Mouse (Mus musculus): ENCODE measurements around the gene Polr1b.

Gene Polr1b

DNA sequence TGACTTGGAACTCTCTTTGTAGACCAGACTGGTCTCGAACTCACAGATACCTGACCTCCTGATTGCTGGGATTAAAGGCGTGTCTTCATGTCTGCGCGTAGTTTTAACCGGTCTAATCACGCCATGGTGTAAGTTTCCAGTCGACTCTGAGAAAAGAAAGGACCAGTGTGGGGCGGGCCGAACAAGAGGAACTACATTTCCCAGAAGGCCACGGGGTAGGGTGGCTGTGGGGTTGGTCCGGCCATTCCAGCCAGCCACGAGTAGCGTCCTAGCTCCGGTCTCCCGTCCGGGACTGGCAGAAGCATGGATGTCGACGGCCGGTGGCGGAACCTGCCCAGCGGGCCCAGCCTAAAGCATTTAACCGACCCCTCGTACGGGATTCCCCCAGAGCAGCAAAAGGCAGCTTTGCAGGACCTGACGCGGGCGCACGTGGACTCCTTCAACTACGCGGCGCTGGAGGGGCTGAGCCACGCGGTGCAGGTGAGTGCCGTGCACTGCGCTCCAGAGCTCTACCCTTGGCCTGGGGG is at the start of gene Polr1b:
Gene Polr1b (plus strand): TSS at position 212 of the 527 bp plus-strand sequence.
- peak; percentile 88 for DNase-seq (ENCODE audit: low spot score)

DNA sequence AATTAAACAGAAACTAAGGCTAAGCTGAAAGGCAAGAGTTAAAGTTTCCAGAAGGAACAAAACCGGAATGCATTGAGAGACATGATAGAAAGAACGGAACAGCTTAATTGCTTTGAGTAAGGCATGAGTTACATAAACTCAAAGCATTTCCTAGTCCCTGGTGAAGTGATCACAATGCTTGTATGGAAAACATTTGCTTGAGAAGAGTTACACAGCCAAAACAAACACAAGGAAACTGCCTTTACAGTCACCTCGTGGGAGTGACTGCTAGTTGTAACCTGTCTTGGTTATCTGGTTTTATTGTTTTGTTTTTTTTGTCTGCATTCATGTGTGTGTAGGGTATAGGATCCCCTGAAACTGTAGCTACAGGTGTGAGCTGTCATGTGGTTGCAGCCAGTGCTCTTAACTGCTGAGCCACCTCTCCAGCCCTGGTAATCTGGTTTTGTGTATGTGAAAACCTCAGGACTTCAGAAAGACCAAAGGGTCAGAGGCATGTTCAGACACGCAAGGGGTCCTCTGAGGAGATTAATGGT is 48.3 kb upstream of the Polr1b start:
- DNase-seq (ENCODE audit: low spot score) = no peak

DNA sequence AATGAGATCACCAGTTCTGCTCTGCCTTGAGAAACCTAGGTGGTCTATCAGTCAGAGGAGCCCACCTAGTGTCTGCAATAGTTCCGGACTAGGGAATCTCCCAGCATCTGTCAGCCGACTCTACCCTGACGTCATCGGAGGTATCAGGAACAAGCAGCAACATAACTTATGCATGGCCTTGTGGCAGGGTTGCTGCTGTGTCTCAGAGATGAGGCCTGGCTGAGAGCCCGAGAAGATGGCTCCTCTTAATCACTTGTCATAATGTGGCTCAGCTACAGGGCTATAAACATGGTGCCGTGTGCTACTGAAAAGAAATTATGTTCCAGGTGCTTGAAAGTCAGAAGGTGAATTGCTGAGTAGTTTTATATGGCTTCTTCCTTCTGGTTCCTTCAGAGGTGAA is 45.1 kb upstream of the Polr1b start:
- DNase-seq (ENCODE audit: low spot score) = no peak

DNA sequence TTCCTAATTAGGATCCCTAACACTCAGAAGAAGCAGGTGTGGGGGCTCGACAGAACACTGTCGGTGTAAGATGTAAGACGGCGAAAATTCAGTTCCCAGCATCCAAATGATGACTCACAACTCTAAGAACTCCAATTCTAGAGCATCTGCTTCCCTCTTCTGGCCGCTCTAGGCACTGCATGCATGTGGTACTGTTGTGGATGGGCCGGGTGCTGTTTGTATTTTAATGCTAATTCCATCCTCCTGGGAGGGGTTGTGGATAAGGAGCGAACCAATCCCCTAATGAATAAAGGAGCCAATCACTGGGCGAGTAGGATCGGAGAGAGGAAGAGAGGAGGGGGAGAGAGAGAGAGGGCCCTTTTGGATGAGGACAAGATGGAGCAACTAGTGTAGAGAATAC is 44.2 kb upstream of the Polr1b start:
- no peak for DNase-seq (ENCODE audit: low spot score)

DNA sequence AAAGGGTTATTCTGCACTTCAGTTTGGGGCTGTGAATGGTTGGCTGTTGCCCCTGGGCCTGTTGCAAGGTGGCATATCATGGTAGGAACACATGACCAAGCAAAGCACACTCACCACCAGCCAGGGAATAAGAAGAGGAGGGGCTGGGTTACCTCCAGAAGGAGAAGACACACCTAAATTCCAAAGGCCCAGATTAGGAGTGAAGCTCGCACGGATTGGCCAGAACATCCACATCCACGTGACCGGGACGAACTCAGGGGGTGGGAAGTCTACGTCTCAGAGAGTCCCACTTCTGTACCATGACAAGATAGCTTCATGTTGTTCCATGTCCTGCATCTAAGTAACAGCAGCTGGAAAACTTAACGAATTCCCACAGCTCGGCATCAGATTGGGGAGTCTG is 43.5 kb upstream of the Polr1b start:
- DNase-seq (ENCODE audit: low spot score) = no peak

DNA sequence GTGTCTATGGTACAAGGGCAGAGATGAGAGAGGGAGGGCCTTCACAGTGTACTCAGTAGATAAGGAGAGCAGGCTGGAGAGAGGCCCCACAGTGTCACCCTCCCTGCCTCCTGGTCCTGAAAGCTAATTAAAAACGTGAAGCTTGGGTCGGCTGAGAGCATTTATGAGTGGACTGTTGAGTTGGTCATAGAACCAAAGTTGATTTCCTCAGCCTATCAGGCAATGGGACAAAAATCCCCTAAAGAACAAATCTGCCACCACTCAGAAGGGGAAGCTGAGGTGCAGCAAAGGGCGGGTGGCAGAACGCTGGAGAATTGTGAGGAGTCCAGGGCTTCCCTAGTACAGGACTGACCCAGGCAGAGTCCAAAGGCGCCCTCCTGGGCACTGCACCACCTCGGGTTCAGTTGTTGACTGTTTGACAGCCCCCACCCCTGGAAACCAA is 42.9 kb upstream of the Polr1b start:
- DNase-seq (ENCODE audit: low spot score) = no peak

DNA sequence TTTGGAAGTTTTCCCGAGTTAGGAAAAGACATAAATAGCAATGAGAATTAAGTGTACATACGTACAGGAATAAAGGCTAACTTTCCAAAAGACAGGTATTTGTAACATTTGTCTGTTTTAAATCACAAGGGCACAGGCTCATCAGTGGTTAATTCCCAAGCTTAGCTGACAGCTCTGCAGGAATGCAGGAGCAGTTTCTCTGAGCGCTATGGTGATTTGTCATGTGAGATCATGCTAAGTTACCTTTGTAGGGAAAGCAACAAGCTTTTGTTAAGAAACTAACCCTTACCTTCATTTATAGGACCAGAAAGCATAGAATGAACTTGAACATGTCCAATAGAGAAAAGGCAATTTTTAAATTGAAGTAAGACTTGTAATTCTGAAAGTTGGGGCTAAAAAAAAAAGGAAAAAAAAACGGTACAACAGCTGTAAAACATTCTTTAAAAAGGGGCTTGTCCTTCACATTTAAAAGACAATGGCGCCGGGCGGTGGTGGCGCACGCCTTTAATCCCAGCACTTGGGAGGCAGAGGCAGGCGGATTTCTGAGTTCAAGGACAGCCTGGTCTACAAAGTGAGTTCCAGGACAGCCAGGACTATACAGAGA is 39.2 kb upstream of the Polr1b start:
- no peak for DNase-seq (ENCODE audit: low spot score)

DNA sequence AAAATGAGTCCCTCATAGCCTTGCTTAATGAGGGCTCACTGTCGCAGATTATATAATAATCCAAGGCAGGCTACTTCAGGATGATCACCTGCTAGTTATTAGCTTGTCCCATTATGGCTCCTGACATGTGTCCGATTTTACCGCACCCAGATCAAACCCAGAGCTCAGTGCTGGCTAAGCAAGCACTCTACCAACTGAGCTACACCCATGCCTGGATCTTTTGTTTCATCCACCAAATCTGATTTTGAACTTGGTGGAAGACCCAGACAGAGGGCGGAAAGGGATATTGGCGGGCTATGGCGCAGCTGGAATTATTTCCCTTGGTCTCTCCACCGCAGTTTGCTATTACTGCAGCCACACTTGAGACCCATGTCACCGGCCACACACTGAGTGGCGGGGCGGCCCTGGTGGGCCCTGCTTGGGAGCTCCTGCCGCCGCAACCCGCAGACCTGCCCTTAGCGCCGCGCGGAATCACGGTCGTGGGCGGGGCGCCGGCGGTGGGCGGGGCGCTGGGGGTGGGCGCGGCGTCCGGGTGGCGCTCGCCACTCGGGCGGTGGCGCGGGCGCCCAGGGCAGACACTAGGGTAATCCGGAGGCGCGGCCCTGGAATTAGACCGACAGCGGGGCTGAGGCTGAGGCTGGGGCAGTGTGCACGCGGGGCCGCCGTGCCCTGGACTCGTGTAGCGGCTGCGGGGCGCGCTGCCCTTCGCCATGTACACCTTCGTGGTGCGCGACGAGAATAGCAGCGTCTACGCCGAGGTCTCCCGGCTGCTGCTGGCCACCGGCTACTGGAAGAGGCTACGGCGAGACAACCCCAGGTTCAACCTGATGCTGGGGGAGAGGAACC is 35.1 kb upstream of the Polr1b start, which contains the start of gene Ttl:
Gene Ttl (plus strand): TSS at position 506 of the 846 bp plus-strand sequence.
- DNase-seq (ENCODE audit: low spot score) = peak; percentile 74

DNA sequence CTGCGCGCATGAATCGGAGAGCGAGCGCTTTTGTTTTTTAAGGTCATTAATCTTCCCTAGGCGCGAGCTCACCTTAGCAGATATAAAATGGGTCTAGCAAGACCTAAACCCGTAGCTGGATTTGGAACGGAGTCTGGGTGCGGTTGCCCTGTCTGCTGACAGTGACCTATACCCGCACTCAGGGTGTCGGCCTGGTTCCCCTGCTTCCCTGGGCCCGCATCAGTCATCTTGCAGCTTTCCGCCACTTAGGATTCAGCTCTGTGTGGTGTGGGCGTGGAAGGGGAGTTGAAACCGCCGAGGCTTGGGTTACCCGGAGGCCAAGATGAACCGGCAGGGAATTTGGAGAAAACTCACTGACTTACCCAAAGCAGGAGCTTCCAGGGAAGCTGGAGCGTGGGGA is 34.5 kb upstream of the Polr1b start:
- no peak for DNase-seq (ENCODE audit: low spot score)

DNA sequence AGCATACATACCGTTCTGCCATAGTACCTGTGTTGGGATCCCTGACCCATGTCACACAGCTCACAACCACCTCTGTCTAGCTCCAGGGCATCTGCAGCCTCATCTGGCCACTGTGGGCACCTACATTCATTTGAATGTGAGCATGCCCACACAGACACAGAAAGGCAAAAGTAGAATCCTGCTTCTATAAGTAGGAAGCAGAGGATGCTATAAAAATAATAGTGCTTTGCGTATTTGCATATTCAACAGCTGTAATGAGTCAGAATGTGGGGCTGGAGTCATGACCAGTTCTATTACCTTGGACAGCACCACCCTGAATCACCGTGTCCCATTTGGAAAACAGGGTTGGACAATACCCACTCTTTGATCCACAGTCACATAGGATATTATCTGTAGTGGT is 30.5 kb upstream of the Polr1b start:
- no peak for DNase-seq (ENCODE audit: low spot score)

DNA sequence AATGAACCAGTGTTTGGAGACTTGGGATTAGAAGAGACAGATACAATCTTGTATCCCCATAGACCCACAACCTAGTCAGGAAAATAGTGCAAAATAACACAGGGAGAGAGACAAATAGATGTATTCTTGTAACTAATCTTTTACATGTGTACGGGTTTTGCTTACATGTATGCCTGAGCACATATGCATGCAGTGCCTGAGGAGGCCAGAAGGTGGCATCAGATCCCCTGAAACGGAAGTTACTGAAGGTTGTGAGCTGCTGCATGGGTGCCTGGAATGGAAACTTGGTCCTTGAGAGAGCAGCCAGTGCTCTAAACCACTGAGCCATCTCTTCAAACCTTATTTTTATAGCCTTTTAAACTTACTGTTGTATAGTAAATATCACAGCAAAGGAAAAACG is 22.5 kb upstream of the Polr1b start:
- no peak for DNase-seq (ENCODE audit: low spot score)

DNA sequence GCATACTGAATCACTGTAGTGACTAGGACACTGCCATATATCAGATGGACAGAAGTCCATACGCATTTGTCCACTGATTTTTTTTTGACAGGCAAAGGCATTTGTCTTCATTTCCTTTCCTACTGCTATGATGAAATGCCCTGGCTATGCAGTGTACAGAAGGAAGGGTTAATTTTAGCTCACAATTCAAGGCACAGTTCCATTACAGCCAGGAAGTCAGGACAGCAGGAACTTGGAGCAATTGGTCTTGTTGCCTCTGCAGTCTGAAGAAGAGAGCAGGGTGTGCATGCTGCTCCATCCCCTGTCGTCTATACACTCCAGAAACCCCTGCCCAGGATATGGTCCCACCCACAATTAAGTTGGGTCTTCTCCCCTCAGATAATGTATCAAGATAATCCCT is 21.6 kb upstream of the Polr1b start:
- no peak for DNase-seq (ENCODE audit: low spot score)

DNA sequence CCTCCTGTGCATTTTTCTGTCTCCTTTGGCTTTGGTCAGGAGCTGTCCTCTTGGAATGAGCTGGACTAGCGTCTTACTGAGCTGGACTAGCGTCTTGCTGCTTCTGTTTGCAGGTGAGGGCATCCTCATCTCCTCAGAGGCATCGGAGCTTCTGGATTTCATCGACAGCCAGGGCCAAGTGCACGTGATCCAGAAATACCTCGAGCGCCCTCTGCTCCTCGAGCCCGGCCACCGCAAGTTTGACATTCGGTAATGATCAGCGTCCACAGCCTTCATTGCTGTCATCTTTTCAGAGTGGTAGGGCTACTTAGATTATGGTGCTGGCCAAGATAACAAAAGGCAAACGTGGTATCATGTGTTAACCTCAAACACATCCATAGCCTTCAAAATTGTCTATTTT is 19.7 kb upstream of the Polr1b start:
- DNase-seq (ENCODE audit: low spot score) = no peak

DNA sequence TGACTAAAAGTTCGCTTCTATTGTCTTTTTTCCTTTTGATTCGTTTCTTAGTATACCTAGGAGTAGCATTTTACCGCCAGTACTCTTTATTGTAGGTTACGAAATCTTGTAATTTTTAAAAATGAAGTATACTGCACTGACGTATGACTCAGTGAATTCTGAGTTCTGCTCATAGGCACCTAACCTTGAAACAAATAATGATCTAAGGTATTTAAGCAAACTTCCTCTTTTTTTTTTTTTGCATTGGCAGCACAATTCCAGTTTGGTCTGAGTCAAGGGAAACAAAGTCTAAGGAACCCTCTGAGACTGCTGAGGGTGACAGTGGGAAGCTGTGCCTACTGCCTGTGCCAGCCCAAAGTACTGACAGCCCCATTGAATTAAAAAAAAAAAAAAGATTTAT is 17.3 kb upstream of the Polr1b start:
- DNase-seq (ENCODE audit: low spot score) = no peak

DNA sequence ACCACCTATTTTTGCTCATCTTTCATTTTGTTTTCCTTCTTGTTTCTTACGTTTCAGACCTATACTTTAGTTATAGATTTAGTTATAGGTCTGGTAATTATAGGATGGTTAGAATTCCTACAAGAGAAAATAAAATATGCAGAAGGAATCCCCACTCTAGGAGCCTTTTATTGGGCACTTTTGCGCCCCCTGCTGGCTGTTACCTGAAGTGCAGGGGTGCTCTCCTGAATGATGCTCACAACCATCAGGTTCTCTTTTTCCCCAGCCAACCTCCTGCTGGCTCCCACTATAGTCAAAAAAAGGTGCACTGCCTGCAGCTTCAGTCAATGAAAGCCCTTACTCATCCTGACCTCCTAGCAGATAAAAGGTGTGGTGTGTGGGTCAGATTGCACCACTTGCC is 15.8 kb upstream of the Polr1b start:
- DNase-seq (ENCODE audit: low spot score) = no peak

DNA sequence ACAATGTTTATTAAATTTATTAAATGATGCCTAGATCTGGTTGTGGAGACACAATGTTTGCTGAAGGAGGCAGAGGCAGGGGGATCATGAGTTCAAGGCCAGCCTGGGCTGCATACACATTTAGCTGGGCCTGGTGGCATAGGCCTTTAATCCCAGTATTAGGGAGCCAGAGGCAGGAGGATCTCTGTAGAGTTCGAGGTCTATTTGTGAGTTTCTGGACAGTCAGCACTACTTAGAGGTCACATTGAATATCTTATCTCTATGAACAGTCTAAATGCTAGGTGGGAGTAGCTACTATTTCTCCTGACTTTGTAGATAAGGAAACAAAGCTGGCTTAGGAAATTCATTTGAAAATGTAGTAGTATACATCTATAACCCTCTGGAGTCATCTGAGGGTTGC is 13.3 kb upstream of the Polr1b start:
- no peak for DNase-seq (ENCODE audit: low spot score)

DNA sequence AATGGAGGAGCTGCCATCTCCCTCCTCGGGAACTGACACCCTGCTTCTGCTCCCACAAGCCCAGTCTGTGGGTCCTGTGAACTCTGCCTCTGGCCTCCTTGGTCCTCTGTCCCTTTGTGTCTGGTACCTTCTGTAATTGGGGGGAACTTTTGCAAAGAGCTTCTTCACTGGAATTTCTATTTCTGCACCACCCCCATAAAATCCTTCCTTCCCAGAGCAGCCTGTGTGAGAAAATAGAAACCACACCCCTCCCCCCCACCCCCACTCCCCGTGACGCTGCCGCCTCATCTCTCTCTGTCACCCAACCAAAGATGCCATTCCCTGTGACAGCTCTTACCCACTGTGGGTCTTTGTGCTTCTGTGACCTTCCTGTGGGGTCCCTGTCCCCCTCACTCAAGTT is 10.4 kb upstream of the Polr1b start:
- DNase-seq (ENCODE audit: low spot score) = no peak

DNA sequence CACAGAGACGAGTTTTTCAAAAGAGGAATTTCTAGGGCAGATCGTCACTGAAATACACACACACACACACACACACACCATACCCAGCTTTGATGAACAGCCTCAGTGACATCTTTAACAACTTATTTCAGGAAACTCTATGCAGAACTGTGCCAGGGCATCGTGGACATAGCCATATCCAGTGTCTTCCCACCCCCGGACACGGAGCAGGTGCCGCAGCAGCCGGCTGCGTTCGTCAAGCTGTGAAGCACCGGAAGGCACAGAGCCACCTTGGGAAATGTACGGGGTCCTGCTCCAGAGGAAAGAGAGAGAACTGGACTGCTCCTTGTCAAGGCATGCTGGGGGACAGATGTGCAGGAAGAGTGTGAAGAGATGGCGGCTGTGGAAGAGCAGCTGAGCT is 8.0 kb upstream of the Polr1b start:
- no peak for DNase-seq (ENCODE audit: low spot score)

DNA sequence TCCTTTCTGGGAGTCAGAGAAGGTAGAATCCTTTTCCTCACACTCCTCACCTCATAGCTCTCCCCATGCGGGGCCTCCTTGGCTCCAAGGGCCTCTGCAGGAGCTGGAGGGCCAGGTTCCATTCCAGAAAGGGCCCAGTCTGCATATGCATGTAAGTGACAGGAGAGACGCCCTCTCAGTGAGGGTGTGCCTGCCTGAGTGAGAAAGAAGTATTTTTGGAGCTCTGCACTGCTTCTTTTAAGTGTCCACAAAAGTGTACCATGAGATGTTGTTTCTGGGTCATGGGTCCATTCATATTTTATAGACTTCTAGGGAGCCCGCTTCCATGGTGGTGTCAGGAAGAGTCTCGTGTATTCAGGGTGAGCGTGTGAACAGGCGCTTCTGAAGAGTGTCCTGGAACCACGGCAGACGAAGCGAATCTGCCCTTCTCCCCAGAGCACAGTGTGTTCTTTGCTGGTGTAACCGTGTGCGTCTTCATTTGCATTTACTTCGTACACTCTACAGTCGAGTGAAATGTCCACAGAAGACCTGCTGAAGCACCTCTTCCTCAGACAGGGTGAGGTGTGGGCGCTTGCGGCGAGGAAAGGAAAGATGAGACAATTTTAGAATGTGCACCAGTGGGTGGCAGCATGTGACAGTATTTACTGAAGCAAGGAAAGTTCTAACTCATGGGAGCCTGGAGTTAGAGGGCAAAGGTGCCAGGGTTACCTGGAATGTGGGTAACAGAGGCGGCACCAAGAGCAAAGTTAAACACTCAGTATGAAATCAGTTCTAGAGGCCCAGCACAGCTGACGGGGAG is 6.7 kb upstream of the Polr1b start:
- DNase-seq (ENCODE audit: low spot score) = no peak

DNA sequence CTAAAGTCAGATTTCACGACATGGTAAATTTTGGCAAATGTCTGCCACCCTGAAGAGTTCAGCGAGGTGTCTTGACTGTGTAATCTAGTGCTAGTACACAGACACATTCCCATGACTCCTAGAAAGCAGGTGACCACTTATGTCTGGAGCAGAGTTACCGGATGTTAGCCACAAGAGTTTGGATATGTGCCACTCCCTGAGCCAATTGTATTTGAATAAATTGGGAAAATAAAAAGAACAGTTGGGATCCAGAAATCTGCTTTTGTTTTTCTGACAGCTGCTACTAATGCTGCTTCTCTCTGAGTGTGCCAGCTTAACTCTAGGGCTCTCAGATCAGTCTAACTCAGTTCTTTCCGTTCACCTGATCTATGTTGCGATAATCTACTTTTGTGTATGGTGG is 12.1 kb downstream of the Polr1b start:
- DNase-seq (ENCODE audit: low spot score) = no peak

DNA sequence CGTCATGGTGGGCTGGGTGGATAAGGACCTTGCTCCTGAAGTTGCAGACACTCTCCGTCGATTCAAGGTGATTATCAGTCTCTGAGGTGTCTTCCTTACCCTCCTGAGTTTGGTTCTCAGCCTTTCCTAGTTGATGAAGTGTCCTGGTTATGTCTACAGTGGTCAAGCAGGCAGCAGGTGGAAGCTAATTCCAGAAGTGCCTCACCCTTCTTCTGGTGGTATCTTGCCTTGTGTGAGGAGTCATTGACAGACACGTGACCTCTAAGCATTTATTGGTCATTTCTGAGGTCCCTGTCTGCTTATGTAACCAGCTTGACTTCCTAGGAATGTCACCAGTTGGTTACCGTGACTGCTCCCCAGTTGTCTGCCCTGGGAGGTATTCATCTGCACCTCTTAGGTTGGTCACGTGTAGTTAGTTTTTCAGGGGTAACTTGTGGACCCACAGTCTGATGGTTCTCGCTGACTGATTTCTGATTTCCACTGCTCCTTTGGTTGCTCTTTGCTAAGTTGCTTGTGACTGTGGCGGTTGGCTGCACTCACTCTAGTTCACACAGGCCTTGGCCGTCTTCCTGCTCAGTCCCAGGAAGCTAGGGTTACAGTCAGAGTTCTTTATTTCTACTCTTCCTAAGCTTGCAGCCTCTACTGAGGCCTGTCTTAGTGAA is 15.0 kb downstream of the Polr1b start:
- no peak for DNase-seq (ENCODE audit: low spot score)

DNA sequence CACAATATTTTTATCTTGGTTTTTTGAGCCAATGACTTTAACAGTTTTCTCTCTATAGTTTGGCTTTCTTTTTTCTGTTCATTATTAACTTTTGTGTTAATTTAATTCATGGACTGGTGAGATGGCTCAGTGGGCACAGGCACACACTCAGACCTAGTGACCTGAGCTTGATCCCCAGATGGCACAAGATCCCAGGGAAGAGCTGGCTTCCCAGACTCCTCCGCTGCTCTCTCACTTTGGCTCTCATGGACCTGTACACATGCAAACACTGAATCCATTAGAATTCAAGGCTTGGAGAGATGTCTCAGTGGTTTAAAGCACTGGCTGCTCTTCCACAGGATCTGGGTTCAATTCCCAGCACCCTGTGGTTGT is 15.6 kb downstream of the Polr1b start:
- no peak for DNase-seq (ENCODE audit: low spot score)

Measured in ovary, postnatal 14 days (tissue).